Mouse (Mus musculus) small intestine, adult 2 months (tissue): ENCODE results near the gene Wnt3.

Experiments used
- CTCF ChIP-seq: fragments of 200-500 bp; IDR thresholded peaks from 2 replicates; pipeline ENCODE4 v1.5.1; 2012; ENCODE audit warnings: low read depth, mild to moderate bottlenecking, control low read depth, inconsistent platforms, low read length, moderate library complexity, mixed read lengths; ENCODE audit not compliant: insufficient replicate concordance, insufficient read length; ENCODE audit errors: extremely low read depth
- POLR2A ChIP-seq: fragments of 200-500 bp; IDR thresholded peaks from 2 replicates; pipeline ENCODE4 v1.6.1; 2012; ENCODE audit warnings: low read depth, mild to moderate bottlenecking, control low read depth, inconsistent platforms, low read length, moderate library complexity

GRCm38 (mm10) chr11:103829956-103830355 is 56.0 kb downstream of the Wnt3 start:
- TF ChIP-seq CTCF (no peak), POLR2A (no peak)
